Mouse (Mus musculus) brown adipose tissue, adult 24 weeks (tissue): ENCODE measurements around the gene Mmachc. TPM values are rescaled to one million over a fixed set of nuclear protein-coding genes. Genes with fewer than 3 reads are reported as not detected.
"Not testable (repeated sequence)": the region's sequence is repeated elsewhere in the genome, so short reads cannot be mapped to it uniquely, and the experiment has no call there.

Source experiments
- H3K27ac ChIP-seq: fragments of 200-500 bp; replicated peaks from 2 replicates; pipeline ENCODE4 v1.5.1; 2012; ENCODE audit warnings: low read depth, mild to moderate bottlenecking, low read length
- H3K4me1 ChIP-seq: fragments of 200-500 bp; 2 replicates; pipeline ENCODE4 v1.6.1; 2012; ENCODE audit warnings: low read length, mixed read lengths; ENCODE audit not compliant: control insufficient read depth, insufficient read depth, insufficient read length
- H3K4me3 ChIP-seq: fragments of 200-500 bp; 2 replicates; pipeline ENCODE4 v1.5.1; 2012; ENCODE audit warnings: low read depth, mild to moderate bottlenecking, low read length, moderate library complexity; ENCODE audit not compliant: insufficient read depth
- polyA plus RNA-seq: library from polyadenylated mRNA; stranded (reverse); fragments of >200 nt; gene quantifications from 2 replicates; pipeline ENCODE4 v1.2.4, GENCODE M21; 2012; ENCODE audit not compliant: missing spikeins, insufficient read depth, insufficient read length

Gene Mmachc
- polyA plus RNA-seq, 1 experiment, result 64.1 TPM

DNA sequence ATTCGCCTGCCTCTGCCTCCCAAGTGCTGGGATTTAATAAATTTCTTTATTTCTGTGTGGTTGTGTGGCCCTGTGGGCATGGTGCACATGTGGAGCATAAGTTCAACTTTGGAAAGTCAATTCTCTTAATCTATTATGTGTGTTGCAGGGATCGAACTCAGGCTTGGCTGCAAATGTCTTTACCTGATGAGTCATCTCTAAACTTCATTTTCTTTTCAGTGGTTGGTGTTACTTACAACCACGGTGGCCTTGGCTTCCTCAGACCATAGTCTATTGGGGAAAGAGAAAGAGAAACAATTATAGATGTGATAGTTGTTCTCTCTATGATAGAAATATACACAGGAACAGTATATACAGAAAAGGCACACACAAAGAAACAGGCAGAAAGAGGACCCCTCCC is 32.2 kb downstream of the Mmachc start:
- Histone ChIP-seq H3K27ac (no peak overlapping the region), H3K4me3 (no peak overlapping the region)

DNA sequence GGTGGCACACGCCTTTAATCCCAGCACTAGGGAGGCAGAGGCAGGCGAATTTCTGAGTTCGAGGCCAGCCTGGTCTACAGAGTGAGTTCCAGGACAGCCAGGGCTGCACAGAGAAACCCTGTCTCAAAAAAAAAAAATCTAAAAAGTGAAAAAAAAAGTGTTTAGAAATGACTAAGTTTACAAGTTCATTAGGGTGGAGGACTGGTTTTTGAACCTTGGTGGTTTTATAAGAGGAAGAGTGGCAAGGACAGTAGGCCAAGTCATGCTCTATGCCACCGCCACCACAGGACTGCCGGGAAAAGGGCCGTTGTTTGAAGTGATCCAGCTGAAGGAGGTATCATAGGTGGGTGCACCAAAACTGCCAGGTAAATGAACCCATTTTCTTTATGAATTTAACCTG is 33.4 kb downstream of the Mmachc start:
- not testable (repeated sequence) for H3K4me1 ChIP-seq, H3K27ac ChIP-seq, H3K4me3 ChIP-seq

More for the DNA sequence above, 32.2 kb downstream of the Mmachc start:
- no peaks in the 10 kb centered on the region for H3K4me1 ChIP-seq

DNA sequence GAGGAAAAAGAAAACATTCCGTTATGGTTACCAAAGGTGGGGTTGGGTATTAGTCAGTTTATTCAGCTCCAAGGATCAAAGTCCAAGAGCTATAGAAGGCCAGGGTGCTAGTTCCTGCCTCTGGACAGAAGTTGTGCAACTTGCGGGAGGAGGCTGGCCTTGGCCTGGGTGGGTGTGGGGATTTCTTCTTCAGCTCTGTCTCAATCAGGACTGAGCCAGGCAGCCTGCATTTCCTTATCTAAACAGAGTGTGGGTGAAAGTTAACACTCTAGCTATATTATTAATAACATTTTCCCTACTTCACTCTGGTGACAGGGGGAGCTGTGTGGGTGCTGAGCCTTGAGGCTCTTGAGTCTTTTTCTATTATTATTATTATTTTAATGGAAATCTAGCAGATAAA is 35.4 kb downstream of the Mmachc start:
- H3K4me1 ChIP-seq, result no peaks in the 10 kb centered on the region
- no peak overlapping the region for H3K4me3 ChIP-seq
- H3K27ac ChIP-seq, result no peak overlapping the region

DNA sequence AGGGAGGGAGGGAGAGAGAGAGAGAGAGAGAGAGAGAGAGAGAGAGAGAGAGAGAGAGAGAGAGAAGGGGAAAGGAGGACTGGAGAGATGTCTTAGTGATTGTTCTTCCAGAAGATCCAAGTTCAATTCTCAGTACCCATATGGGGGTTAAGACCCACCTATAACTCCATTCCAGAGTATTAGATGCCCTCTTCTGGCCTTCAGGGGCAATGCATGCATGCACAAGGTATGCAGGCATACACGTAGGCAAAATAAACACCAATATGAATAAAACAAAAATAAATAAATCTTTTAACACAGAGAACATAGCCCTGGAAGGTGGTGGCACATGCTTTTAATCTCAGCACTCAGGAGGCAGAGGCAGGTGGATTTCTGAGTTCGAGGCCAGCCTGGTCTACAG is 38.9 kb downstream of the Mmachc start:
- Histone ChIP-seq H3K27ac (no peak overlapping the region), H3K4me1 (no peaks in the 10 kb centered on the region), H3K4me3 (no peak overlapping the region)

DNA sequence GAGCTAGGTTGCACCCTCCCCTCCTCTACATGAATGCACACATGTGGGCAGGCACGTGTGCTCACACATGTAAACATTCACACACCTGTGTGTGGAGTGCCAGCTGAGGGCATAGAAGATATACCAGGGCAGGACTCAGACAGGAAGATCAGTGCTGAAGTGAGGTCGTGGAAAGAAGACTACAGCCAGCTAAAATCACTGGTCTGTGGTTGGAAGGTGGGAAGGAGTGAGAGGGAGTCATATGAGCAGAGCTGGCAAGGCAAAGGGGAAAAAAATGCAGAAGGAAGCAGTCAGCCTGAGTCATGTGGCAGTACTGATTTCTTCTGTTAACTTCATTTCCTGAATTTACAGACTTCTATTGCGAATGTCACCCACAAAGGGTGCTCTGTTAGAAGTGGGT is 40.1 kb downstream of the Mmachc start:
- H3K27ac ChIP-seq, result peak overlapping the region; percentile 63
- H3K4me1 ChIP-seq, result no peaks in the 10 kb centered on the region
- H3K4me3 ChIP-seq, result no peak overlapping the region

DNA sequence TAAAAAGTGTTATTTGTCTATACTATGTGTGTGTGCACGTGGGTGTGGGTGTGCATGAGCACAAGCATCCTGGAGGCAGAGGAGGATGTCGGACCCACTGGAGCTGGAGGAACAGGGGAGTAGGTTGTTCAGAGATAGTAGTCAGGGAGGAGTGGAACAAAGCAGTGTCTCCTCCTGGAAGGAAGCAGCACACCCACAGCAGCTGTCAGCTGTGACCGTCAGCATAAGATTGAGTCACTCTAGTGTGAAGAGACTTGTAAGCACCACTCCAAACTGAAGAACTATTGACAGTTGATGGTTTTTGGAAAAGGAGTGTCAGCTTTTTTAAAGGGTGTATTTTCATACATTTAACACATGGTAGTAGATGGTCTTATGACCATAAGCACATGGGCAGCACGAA is 41.6 kb downstream of the Mmachc start:
- no peak overlapping the region for H3K4me3 ChIP-seq

DNA sequence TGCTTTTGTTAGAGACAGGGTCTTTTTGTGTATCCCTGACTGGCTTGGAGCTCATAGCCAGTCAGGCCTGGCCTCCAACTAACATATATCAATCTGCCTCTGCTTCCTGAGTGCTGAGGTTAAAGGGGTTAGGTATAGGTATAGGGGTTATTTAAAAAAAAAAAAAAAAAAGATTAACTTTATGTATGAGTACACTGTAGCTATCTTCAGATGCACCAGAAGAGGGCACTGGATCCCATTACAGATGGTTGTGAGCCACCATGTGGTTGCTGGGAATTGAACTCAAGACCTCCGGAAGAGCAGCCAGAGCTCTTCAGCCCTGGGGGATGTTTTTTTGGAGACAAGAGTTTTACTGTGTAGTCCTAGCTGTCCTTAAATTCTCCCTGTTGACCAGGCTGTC is 46.2 kb downstream of the Mmachc start:
- Histone ChIP-seq H3K4me1 (no peaks in the 10 kb centered on the region), H3K4me3 (no peak overlapping the region), H3K27ac (no peak overlapping the region)

More for the DNA sequence above, 41.6 kb downstream of the Mmachc start:
- H3K4me1 ChIP-seq, result no peaks in the 10 kb centered on the region
- no peak overlapping the region for H3K27ac ChIP-seq

DNA sequence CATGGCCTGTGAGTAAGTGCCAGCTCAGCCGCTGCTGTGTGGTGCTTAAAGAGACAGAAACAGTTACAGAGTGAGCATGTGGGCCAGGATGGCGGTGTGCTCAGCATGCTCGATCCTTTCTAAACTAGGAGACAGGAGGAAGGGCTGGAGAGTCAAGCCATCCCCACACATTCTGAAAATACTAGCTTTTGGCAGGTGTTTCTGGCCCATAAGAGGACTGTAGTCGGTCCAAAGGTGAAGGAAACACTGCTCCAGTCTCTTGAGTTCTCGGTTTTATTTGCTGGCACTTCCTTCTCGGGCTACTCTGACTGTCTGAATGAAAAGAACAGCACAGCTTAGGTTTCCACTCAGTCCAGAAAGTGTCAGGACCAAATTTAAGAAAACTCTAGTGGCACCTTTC is 47.4 kb downstream of the Mmachc start:
- Histone ChIP-seq H3K4me3 (no peak overlapping the region), H3K4me1 (0 out of 2 replicates have a peak, but pooled peaks cover 3% of the 10 kb centered on the region), H3K27ac (no peak overlapping the region)

DNA sequence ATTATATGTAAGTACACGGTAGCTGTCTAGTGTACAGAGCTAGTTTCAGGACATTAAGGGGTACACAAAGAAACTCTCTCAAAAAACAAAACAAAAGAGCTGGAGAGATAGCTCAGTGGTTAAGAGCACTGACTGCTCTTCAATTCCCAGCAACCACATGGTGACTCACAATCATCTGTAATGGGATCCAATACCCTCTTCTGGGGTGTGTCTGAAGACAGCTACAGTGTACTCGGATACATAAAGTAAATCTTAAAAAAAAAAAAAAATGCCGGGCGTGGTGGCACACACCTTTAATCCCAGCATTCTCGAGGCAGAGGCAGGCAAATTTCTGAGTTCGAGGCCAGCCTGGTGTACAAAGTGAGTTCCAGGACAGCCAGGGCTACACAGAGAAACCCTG is 48.3 kb downstream of the Mmachc start:
- H3K4me1 ChIP-seq, H3K27ac ChIP-seq, H3K4me3 ChIP-seq: not testable (repeated sequence)

DNA sequence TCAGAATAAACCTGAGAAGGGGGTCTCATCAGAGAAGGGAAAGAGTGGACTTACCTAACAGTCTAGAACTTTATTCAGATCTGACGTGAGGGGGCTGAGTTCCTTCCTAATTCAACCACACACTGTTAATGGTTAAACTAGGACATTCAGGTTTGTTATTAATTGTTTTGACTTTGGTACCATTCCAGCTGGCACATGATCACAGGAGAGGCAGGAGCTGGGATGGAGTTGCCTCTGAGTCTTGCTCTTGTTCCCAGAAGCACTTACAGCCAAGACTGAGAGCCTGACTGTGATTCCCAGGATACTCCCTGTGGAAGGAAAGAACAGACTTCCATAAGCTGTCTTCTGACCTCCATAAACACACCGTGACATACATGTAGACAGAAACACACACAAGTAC is 48.7 kb downstream of the Mmachc start:
- no peak overlapping the region for H3K4me3 ChIP-seq
- no peak overlapping the region for H3K27ac ChIP-seq
- 0 out of 2 replicates have a peak, but pooled peaks cover 3% of the 10 kb centered on the region for H3K4me1 ChIP-seq

DNA sequence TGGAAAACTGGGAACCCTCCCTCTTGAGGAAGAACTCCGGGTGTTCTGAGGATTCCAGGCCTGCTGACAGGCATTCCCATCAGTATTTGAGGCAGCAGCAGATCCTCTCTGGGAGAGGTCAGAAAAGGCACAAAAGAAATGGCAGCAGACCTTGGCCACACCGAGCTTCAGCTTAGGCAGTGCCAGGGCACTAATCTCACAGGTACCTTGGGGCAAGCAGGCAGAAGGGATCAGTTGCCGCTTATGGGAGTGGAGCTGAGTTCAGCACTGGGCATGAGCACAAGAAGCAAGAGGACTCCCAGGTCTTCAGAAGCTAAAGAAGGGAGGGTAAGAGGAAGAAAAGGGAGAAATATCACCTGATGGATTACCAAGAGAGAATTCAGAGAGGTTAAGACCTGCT is 50.2 kb downstream of the Mmachc start:
- no peak overlapping the region for H3K27ac ChIP-seq
- 0 out of 2 replicates have a peak, but pooled peaks cover 3% of the 10 kb centered on the region for H3K4me1 ChIP-seq
- no peak overlapping the region for H3K4me3 ChIP-seq

DNA sequence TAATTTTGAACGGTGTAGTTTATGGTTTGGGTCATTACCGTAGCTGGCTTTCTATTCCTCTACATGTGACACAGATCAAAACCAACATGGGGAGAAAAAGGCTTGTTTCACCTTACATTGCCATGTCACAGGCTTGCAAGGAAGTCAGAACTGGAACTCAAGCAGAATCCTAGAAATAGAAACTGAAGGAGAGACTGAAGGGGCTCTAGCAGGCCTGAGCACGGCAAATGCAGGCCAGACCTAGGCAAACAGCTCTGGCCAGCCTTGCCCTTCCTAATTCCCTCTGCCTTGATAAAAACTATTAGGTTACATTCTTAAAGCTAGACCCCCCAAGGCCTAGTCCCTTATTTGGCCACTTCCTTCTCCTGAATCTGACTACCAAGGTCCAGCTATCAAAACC is 52.5 kb downstream of the Mmachc start:
- no peak overlapping the region for H3K27ac ChIP-seq
- H3K4me3 ChIP-seq, result no peak overlapping the region
- H3K4me1 ChIP-seq, result 0 out of 2 replicates have a peak, but pooled peaks cover 3% of the 10 kb centered on the region

DNA sequence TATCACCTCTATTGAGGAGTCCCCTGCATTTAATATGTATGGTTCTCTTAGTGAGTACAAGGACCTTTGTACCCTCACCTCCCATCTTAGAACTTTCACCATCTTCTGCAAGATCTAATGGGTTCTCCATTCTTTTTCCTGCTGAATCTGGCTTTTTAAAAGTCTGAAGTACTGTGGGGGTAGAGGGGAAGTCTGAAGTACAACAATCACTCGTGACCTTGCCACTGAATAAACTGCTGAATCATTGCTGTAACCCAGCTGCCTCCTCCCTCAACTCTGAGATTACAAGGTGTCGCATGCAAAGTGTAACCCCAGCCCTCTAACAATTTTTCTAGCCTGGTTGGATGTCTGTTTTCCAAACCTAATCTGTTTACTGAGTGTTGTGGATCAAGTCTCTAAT is 53.1 kb downstream of the Mmachc start:
- H3K4me1 ChIP-seq, result peaks cover 4% of the 10 kb centered on the region
- H3K27ac ChIP-seq, result peak overlapping the region; percentile 48; the same call in 1 of the 2 replicates
- H3K4me3 ChIP-seq, result no peak overlapping the region

DNA sequence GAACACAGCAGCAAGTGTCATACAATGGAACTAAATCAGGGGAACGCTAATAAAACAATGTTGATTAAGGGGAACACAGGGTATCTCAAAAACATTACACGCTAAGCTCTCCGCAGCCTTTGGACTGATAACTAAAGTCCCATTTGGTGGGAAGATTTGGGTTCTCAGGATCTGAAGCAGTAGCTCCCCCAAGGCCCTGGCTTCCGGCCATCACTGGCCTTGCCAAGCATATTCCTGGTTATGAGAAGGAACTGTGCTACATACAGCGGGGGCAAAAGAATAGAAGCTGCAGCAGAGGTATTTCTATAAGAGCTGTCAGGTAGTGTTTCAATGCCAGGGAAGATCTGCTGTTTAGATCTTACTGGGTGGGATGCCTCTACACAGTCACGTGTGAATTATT is 55.0 kb downstream of the Mmachc start:
- Histone ChIP-seq H3K27ac (no peak overlapping the region), H3K4me3 (no peak overlapping the region), H3K4me1 (peaks cover 10% of the 10 kb centered on the region)
